Mouse (Mus musculus) C3H10T1/2 (cell line): Measurements from ENCODE around the gene Itsn1. TPM values are rescaled to one million over a fixed set of nuclear protein-coding genes. Genes with fewer than 3 reads are reported as not detected.

ENCODE experiments used
- polyA plus RNA-seq, 2 experiments: library from polyadenylated mRNA; unstranded; fragments of >200 nt; fragmentation: generic; extraction: Trizol; gene quantifications; one replicate each; pipeline ENCODE4 v1.2.1; 2012; ENCODE audit warnings: missing spikeins in 2 of 2

Itsn1 gene
- polyA plus RNA-seq, result 10 to 100 TPM in 1 of 2 experiments, 1 to 10 TPM in 1; 5.1 to 28.6 TPM

DNA sequence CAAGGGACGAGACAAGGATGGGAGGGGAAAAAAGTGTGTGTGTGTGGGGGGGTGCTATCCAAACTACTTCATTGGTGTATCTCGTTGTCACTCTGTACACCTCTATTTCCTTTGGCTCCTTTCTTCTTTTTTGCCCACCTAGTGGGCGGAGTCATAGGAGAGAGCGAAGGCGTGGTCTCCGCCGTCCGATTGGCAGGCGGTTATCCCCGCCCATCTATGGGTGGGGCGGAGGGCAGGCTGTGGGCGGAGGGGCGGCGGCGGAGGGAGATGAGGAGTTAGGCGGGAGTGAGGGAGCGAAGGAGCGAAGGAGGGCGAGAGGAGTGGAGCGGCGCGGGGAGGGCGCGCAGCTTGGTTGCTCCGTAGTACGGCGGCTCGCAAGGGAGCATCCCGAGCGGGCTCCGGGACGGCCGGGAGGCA, at the start of gene Itsn1:
Gene Itsn1, plus strand, starts transcription at position 216 of the 417 bp plus-strand sequence.

DNA sequence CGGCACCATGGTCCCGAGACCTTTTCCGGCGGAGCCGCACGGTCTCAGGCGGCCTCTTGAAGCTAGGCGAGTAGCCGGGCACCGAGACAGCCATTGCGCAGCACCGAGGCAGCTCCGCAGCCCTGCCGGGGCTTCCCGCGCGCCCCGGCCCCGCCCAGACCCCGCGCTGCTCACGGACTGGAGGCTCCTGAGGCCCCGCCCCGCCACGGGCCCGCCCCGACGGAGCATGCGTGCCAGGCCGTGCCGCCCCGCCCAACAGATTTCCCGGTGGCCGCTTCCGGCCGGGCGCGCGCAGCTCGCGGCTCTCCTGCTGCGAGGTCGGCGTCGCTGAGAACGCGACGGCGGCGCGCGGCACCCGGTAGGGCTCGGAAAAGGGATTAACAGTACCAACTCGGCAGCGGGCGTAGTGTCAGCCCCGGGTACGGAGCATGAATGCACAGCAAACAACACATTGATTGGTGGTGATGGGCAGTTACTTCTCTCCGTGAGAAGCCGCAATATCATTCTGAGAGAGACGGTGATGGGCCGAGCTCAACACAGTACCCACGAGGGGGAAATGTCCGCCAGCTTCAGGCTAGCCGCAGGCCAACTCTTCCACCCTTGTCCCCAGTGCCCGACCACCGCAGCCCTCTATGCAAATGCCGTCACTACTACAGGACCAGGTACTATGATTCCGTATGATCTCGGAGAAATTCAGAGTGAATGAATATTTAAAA, 40.3 kb upstream of the Itsn1 start, which contains the start of gene Donson:
Gene Donson, minus strand, starts transcription at position 152 of the 716 bp plus-strand sequence.

DNA sequence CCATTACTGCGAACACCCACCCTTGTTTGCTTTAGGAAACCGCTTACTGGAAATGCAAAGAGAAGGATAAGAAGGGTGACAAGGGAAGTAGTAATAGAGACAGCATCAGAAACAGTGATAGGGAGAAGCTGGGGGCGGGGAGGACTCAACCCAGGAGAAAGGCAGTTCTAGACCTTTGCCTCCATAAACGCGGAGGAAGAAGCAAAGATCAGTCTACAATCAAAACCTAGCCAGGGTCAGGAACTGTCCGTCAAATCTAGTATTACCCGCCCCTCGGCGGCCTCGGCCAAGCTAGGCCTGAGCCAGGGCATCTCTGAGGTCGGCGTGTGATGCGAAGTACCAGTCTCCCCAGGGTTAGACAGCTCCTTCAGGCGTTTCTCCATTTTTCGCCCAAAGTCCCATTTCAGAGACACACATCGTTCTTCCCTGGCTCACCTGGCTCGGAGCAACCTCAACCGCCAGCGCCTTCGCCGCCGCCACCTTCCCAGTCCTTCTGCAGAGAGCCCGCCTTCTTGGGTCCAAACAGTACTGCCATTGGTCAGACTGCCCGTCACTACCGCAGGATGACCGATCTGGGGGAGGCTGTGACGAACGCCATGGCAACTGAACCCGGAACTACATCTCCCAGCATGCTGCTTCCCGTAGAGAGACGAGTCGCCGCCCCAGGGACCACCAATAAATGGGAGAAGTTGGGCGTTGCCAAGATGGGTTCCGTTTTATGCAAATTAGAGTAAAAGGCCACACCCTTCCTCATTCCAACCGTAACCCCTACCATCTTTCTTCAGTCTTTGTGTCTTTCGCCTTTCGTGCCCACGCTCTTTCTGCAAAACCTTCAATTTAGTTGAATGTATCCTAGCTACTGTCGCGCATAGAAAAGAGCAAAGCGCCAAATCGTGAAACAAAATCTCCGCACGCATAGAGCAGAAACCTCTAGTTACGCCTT, 687 bp upstream of the Itsn1 start, which contains the start of gene Cryzl1:
Gene Cryzl1, minus strand, starts transcription at position 853 of the 943 bp plus-strand sequence.

Other genes starting within 250 kb of the Itsn1 start
- gene Ifnar1, start 244.0 kb upstream of the Itsn1 start, polyA plus RNA-seq, result 10 to 100 TPM in 1 of 2 experiments, 1 to 10 TPM in 1; 2.6 to 31.0 TPM
- gene Ifngr2, start 182.2 kb upstream of the Itsn1 start, polyA plus RNA-seq, result 10 to 100 TPM in 1 of 2 experiments, 1 to 10 TPM in 1; 6.6 to 40.8 TPM
- gene Tmem50b, start 131.5 kb upstream of the Itsn1 start, polyA plus RNA-seq, result 10 to 100 TPM in 1 of 2 experiments, 1 to 10 TPM in 1; 2.6 to 17.6 TPM
- 1 to 10 TPM in 1 of 2 experiments, under 1 TPM in 1; 0.04 to 2.2 TPM for gene Dnajc28, start 110.3 kb upstream of the Itsn1 start, polyA plus RNA-seq
- gene Gart, start 82.3 kb upstream of the Itsn1 start, polyA plus RNA-seq, result 100 to 1,000 TPM in 1 of 2 experiments, 10 to 100 TPM in 1; 68.3 to 148 TPM
- 10 to 100 TPM; 13.5 to 61.2 TPM for gene Son, start 81.8 kb upstream of the Itsn1 start, polyA plus RNA-seq
- 1 to 10 TPM; 1.5 to 3.9 TPM for gene Donson, start 40.5 kb upstream of the Itsn1 start, polyA plus RNA-seq
- gene Cryzl1, start 306 bp upstream of the Itsn1 start, polyA plus RNA-seq, result 10 to 100 TPM in 1 of 2 experiments, 1 to 10 TPM in 1; 3.3 to 29.1 TPM